Mouse (Mus musculus): Measurements from ENCODE around the gene Zfhx2. TPM values are rescaled to one million over a fixed set of nuclear protein-coding genes. Genes with fewer than 3 reads are reported as not detected.

Gene Zfhx2
- polyA plus RNA-seq, 1 experiment from 2014 or later = 3.6 TPM

DNA sequence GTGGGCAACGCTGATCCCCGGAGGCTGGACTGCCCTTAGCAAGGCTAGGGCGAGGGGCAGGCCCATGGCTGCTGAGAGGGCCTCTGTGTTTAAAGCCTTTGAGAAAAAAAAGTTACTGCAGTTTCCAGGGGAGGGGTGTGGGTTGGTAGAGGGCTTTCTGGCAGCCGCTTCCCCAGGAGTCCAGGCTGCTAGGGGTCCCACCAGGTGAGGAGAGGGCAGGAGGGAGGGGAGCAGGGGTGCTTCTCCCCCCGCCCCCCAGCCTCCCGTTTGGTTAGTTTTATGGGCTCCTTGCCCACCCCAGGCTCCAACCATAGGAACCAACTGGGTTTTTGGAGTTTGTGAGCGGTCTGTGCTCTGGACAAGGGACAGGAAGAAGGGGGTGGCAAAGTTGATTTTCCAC lies 30.3 kb downstream of the Zfhx2 start:
- Histone ChIP-seq H3K27me3 (ENCODE audit: control insufficient read depth, insufficient read depth, low read length) (no peaks in the 10 kb centered on the region), H3K9me3 (replicated peaks; ENCODE audit: control insufficient read depth, low read length) (no peaks in the 10 kb centered on the region), H3K4me3 (replicated peaks; ENCODE audit: low read length) (no peak overlapping the region), H3K4me1 (ENCODE audit: control insufficient read depth, insufficient read depth, low read length) (peaks cover 13% of the 10 kb centered on the region), H3K36me3 (ENCODE audit: control insufficient read depth, insufficient read depth, low read length) (no peaks in the 10 kb centered on the region), H3K4me2 (ENCODE audit: low read depth, low read length) (no peak overlapping the region), H3K9ac (ENCODE audit: low read length) (no peak overlapping the region), H3K27ac (ENCODE audit: low read length) (no peak overlapping the region)
- 45% methylated on average over 7 of the region's 7 CpGs for WGBS
- ATAC-seq (ENCODE audit: insufficient read depth, low FRiP score) = no peak

- no peak overlapping the region for H3K9ac ChIP-seq (ENCODE audit: low read length)
- H3K9me3 ChIP-seq (replicated peaks; ENCODE audit: control insufficient read depth, low read length) = no peaks in the 10 kb centered on the region
These were observed 32.2 kb downstream of the Zfhx2 start for GRCm38 (mm10) chr14:55059931-55060330.

GRCm38 (mm10) chr14:55059009-55059408 lies 33.1 kb downstream of the Zfhx2 start:
- ATAC-seq (ENCODE audit: insufficient read depth, low FRiP score) = no peak
- Histone ChIP-seq H3K4me3 (replicated peaks; ENCODE audit: low read length) (no peak overlapping the region), H3K27ac (ENCODE audit: low read length) (no peak overlapping the region), H3K36me3 (ENCODE audit: control insufficient read depth, insufficient read depth, low read length) (no peaks in the 10 kb centered on the region), H3K27me3 (ENCODE audit: control insufficient read depth, insufficient read depth, low read length) (no peaks in the 10 kb centered on the region), H3K9ac (ENCODE audit: low read length) (no peak overlapping the region), H3K4me2 (ENCODE audit: low read depth, low read length) (no peak overlapping the region), H3K9me3 (replicated peaks; ENCODE audit: control insufficient read depth, low read length) (no peaks in the 10 kb centered on the region), H3K4me1 (ENCODE audit: control insufficient read depth, insufficient read depth, low read length) (peaks cover 13% of the 10 kb centered on the region)
- 58% methylated on average over 1 of the region's 1 CpGs for WGBS

More at GRCm38 (mm10) chr14:55059931-55060330, 32.2 kb downstream of the Zfhx2 start:
- Histone ChIP-seq H3K4me3 (replicated peaks; ENCODE audit: low read length) (no peak overlapping the region), H3K27me3 (ENCODE audit: control insufficient read depth, insufficient read depth, low read length) (no peaks in the 10 kb centered on the region), H3K27ac (ENCODE audit: low read length) (no peak overlapping the region), H3K4me1 (ENCODE audit: control insufficient read depth, insufficient read depth, low read length) (peaks cover 13% of the 10 kb centered on the region), H3K36me3 (ENCODE audit: control insufficient read depth, insufficient read depth, low read length) (no peaks in the 10 kb centered on the region), H3K4me2 (ENCODE audit: low read depth, low read length) (no peak overlapping the region)
- 66% methylated on average over 5 of the region's 5 CpGs for WGBS
- no peak for ATAC-seq (ENCODE audit: insufficient read depth, low FRiP score)

GRCm38 (mm10) chr14:55055167-55055834 lies 36.8 kb downstream of the Zfhx2 start:
- Histone ChIP-seq H3K4me3 (replicated peaks; ENCODE audit: low read length) (no peak overlapping the region), H3K9me3 (replicated peaks; ENCODE audit: control insufficient read depth, low read length) (no peaks in the 10 kb centered on the region), H3K27ac (ENCODE audit: low read length) (no peak overlapping the region), H3K27me3 (ENCODE audit: control insufficient read depth, insufficient read depth, low read length) (no peaks in the 10 kb centered on the region), H3K4me2 (ENCODE audit: low read depth, low read length) (no peak overlapping the region), H3K36me3 (ENCODE audit: control insufficient read depth, insufficient read depth, low read length) (no peaks in the 10 kb centered on the region), H3K4me1 (ENCODE audit: control insufficient read depth, insufficient read depth, low read length) (peaks cover 5% of the 10 kb centered on the region; the same call in 1 of the 2 replicates), H3K9ac (ENCODE audit: low read length) (no peak overlapping the region)
- 0 out of 2 replicates have a peak, but pooled peaks have one; percentile 19 for ATAC-seq (ENCODE audit: insufficient read depth, low FRiP score)
- 75% methylated on average over 11 of the region's 11 CpGs for WGBS

GRCm38 (mm10) chr14:55054191-55054749 lies 37.9 kb downstream of the Zfhx2 start:
- Histone ChIP-seq H3K4me1 (ENCODE audit: control insufficient read depth, insufficient read depth, low read length) (peaks cover 1% of the 10 kb centered on the region; the same call in 1 of the 2 replicates), H3K4me2 (ENCODE audit: low read depth, low read length) (no peak overlapping the region), H3K9me3 (replicated peaks; ENCODE audit: control insufficient read depth, low read length) (no peaks in the 10 kb centered on the region), H3K9ac (ENCODE audit: low read length) (no peak overlapping the region), H3K4me3 (replicated peaks; ENCODE audit: low read length) (no peak overlapping the region), H3K27ac (ENCODE audit: low read length) (no peak overlapping the region), H3K27me3 (ENCODE audit: control insufficient read depth, insufficient read depth, low read length) (no peaks in the 10 kb centered on the region), H3K36me3 (ENCODE audit: control insufficient read depth, insufficient read depth, low read length) (no peaks in the 10 kb centered on the region)
- no peak for ATAC-seq (ENCODE audit: insufficient read depth, low FRiP score)
- WGBS = 79% methylated on average over 10 of the region's 10 CpGs

- Histone ChIP-seq H3K27me3 (ENCODE audit: control insufficient read depth, insufficient read depth, low read length) (no peaks in the 10 kb centered on the region), H3K4me3 (replicated peaks; ENCODE audit: low read length) (no peak overlapping the region), H3K9me3 (replicated peaks; ENCODE audit: control insufficient read depth, low read length) (no peaks in the 10 kb centered on the region), H3K4me1 (ENCODE audit: control insufficient read depth, insufficient read depth, low read length) (no peaks in the 10 kb centered on the region), H3K4me2 (ENCODE audit: low read depth, low read length) (no peak overlapping the region), H3K36me3 (ENCODE audit: control insufficient read depth, insufficient read depth, low read length) (no peaks in the 10 kb centered on the region), H3K27ac (ENCODE audit: low read length) (no peak overlapping the region), H3K9ac (ENCODE audit: low read length) (no peak overlapping the region)
- peak; percentile 48 for ATAC-seq (ENCODE audit: insufficient read depth, low FRiP score)
- WGBS = 82% methylated on average over 17 of the region's 17 CpGs
These were observed 38.4 kb downstream of the Zfhx2 start for GRCm38 (mm10) chr14:55053708-55054190.

- Histone ChIP-seq H3K27ac (ENCODE audit: low read length) (no peak overlapping the region), H3K4me3 (replicated peaks; ENCODE audit: low read length) (no peak overlapping the region), H3K36me3 (ENCODE audit: control insufficient read depth, insufficient read depth, low read length) (no peaks in the 10 kb centered on the region), H3K9me3 (replicated peaks; ENCODE audit: control insufficient read depth, low read length) (no peaks in the 10 kb centered on the region), H3K9ac (ENCODE audit: low read length) (no peak overlapping the region), H3K4me2 (ENCODE audit: low read depth, low read length) (no peak overlapping the region), H3K4me1 (ENCODE audit: control insufficient read depth, insufficient read depth, low read length) (no peaks in the 10 kb centered on the region), H3K27me3 (ENCODE audit: control insufficient read depth, insufficient read depth, low read length) (no peaks in the 10 kb centered on the region)
- ATAC-seq (ENCODE audit: insufficient read depth, low FRiP score) = no peak
- 76% methylated on average over 4 of the region's 4 CpGs for WGBS
These were observed 39.1 kb downstream of the Zfhx2 start for GRCm38 (mm10) chr14:55053050-55053449.

GRCm38 (mm10) chr14:55052496-55052895 lies 39.6 kb downstream of the Zfhx2 start:
- Histone ChIP-seq H3K27ac (ENCODE audit: low read length) (no peak overlapping the region), H3K4me2 (ENCODE audit: low read depth, low read length) (no peak overlapping the region), H3K27me3 (ENCODE audit: control insufficient read depth, insufficient read depth, low read length) (no peaks in the 10 kb centered on the region), H3K4me1 (ENCODE audit: control insufficient read depth, insufficient read depth, low read length) (no peaks in the 10 kb centered on the region), H3K4me3 (replicated peaks; ENCODE audit: low read length) (no peak overlapping the region), H3K36me3 (ENCODE audit: control insufficient read depth, insufficient read depth, low read length) (no peaks in the 10 kb centered on the region), H3K9ac (ENCODE audit: low read length) (no peak overlapping the region), H3K9me3 (replicated peaks; ENCODE audit: control insufficient read depth, low read length) (no peaks in the 10 kb centered on the region)
- WGBS = 77% methylated on average over 9 of the region's 9 CpGs
- ATAC-seq (ENCODE audit: insufficient read depth, low FRiP score) = no peak

DNA sequence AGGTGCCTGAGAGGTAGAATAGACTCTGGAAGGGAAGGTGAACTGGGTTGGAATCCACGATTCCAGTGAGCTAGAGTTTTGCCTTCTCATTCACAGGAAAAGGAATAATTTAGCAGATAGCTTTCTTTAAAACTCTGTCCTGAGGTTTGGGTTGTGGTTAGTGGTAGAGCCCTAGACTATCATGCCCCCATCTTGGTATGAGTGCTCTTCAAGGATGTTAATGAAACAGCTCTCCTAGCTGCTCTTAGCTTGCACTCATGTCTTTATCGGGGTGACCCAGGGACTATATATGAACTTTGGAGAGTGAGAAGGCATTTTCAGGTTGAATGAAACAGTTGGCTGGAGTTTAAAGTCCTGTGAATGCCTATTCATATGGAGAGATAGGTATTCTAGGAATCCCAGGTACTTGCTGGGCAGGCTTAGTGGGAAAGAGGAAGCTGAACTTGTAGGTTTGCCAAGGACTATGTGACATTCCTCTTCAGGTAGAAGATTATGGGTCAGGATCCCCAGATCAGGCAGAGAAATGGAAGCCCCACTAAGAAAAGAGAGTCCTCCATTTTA lies 44.1 kb downstream of the Zfhx2 start:
- Histone ChIP-seq H3K4me3 (replicated peaks; ENCODE audit: low read length) (no peak overlapping the region), H3K9me3 (replicated peaks; ENCODE audit: control insufficient read depth, low read length) (no peaks in the 10 kb centered on the region), H3K4me1 (ENCODE audit: control insufficient read depth, insufficient read depth, low read length) (no peaks in the 10 kb centered on the region), H3K36me3 (ENCODE audit: control insufficient read depth, insufficient read depth, low read length) (no peaks in the 10 kb centered on the region), H3K9ac (ENCODE audit: low read length) (no peak overlapping the region), H3K27ac (ENCODE audit: low read length) (no peak overlapping the region), H3K27me3 (ENCODE audit: control insufficient read depth, insufficient read depth, low read length) (no peaks in the 10 kb centered on the region), H3K4me2 (ENCODE audit: low read depth, low read length) (no peak overlapping the region)
- WGBS = 81% methylated on average over 2 of the region's 2 CpGs
- ATAC-seq (ENCODE audit: insufficient read depth, low FRiP score) = no peak
